Mouse (Mus musculus): ENCODE results near the gene Enpp1. TPM values are rescaled to one million over a fixed set of nuclear protein-coding genes. Genes with fewer than 3 reads are reported as not detected.
"Not testable (repeated sequence)": the region's sequence is repeated elsewhere in the genome, so short reads cannot be mapped to it uniquely, and the experiment has no call there.

Enpp1 gene
- polyA plus RNA-seq, 1 experiment from 2014 or later, result 4.1 TPM

GRCm38 (mm10) chr10:24635331-24635815 lies 76.6 kb downstream of the Enpp1 start:
- Histone ChIP-seq H3K4me1 (peaks cover 39% of the 10 kb centered on the region), H3K9me3 (no peaks in the 10 kb centered on the region), H3K9ac (no peak overlapping the region), H3K36me3 (no peaks in the 10 kb centered on the region), H3K4me3 (no peak overlapping the region), H3K4me2 (peak overlapping the region; percentile 28; the same call in 1 of the 2 replicates), H3K27me3 (replicated peaks) (no peaks in the 10 kb centered on the region), H3K27ac (replicated peaks) (peak overlapping the region; percentile 48)
- no peak for ATAC-seq (ENCODE audit: extremely low read depth, insufficient number of reproducible peaks, low FRiP score, low TSS enrichment)
- 21% methylated on average over 11 of the region's 11 CpGs for WGBS

GRCm38 (mm10) chr10:24634288-24634687 lies 77.7 kb downstream of the Enpp1 start:
- no peak overlapping the region for H3K4me2 ChIP-seq
- H3K27me3 ChIP-seq (replicated peaks), result no peaks in the 10 kb centered on the region
- no peaks in the 10 kb centered on the region for H3K36me3 ChIP-seq
- ATAC-seq (ENCODE audit: extremely low read depth, insufficient number of reproducible peaks, low FRiP score, low TSS enrichment), result no peak
- H3K9me3 ChIP-seq, result no peaks in the 10 kb centered on the region
- no peak overlapping the region for H3K4me3 ChIP-seq
- peak overlapping the region; percentile 28; the same call in 1 of the 2 replicates for H3K9ac ChIP-seq
- 57% methylated on average over 9 of the region's 9 CpGs for WGBS
- peak overlapping the region; percentile 48 for H3K27ac ChIP-seq (replicated peaks)
- H3K4me1 ChIP-seq, result peaks cover 36% of the 10 kb centered on the region

GRCm38 (mm10) chr10:24631122-24631521 lies 80.8 kb downstream of the Enpp1 start:
- H3K4me3 ChIP-seq, result no peak overlapping the region
- H3K9me3 ChIP-seq, result no peaks in the 10 kb centered on the region
- no peak overlapping the region for H3K4me2 ChIP-seq
- no peaks in the 10 kb centered on the region for H3K27me3 ChIP-seq (replicated peaks)
- H3K36me3 ChIP-seq, result no peaks in the 10 kb centered on the region
- H3K27ac ChIP-seq (replicated peaks), result no peak overlapping the region
- ATAC-seq (ENCODE audit: extremely low read depth, insufficient number of reproducible peaks, low FRiP score, low TSS enrichment), result no peak
- H3K9ac ChIP-seq, result no peak overlapping the region
- 86% methylated on average over 5 of the region's 5 CpGs for WGBS
- H3K4me1 ChIP-seq, result peaks cover 31% of the 10 kb centered on the region

GRCm38 (mm10) chr10:24630469-24631081 lies 81.4 kb downstream of the Enpp1 start:
- Histone ChIP-seq H3K9ac (no peak overlapping the region), H3K27me3 (replicated peaks) (no peaks in the 10 kb centered on the region), H3K9me3 (no peaks in the 10 kb centered on the region), H3K4me3 (no peak overlapping the region), H3K27ac (replicated peaks) (no peak overlapping the region), H3K4me2 (peak overlapping the region; percentile 58), H3K36me3 (no peaks in the 10 kb centered on the region), H3K4me1 (peaks cover 27% of the 10 kb centered on the region)
- 24% methylated on average over 18 of the region's 18 CpGs for WGBS
- no peak for ATAC-seq (ENCODE audit: extremely low read depth, insufficient number of reproducible peaks, low FRiP score, low TSS enrichment)

- no peaks in the 10 kb centered on the region for H3K36me3 ChIP-seq
- H3K9me3 ChIP-seq, result no peaks in the 10 kb centered on the region
- 35% methylated on average over 9 of the region's 9 CpGs for WGBS
- peak overlapping the region; percentile 23; the same call in 1 of the 2 replicates for H3K4me2 ChIP-seq
- H3K27me3 ChIP-seq (replicated peaks), result no peaks in the 10 kb centered on the region
- H3K4me3 ChIP-seq, result no peak overlapping the region
- ATAC-seq (ENCODE audit: extremely low read depth, insufficient number of reproducible peaks, low FRiP score, low TSS enrichment), result no peak
- 0 out of 2 replicates have a peak overlapping the region, but pooled peaks have one; percentile 13 for H3K27ac ChIP-seq (replicated peaks)
- no peak overlapping the region for H3K9ac ChIP-seq
- H3K4me1 ChIP-seq, result peaks cover 17% of the 10 kb centered on the region
Observed at GRCm38 (mm10) chr10:24629086-24629720, 82.8 kb downstream of the Enpp1 start.

- no peak for ATAC-seq (ENCODE audit: extremely low read depth, insufficient number of reproducible peaks, low FRiP score, low TSS enrichment)
- Histone ChIP-seq H3K9ac (no peak overlapping the region), H3K36me3 (no peaks in the 10 kb centered on the region), H3K4me1 (peaks cover 15% of the 10 kb centered on the region), H3K27me3 (replicated peaks) (no peaks in the 10 kb centered on the region), H3K27ac (replicated peaks) (no peak overlapping the region), H3K4me3 (no peak overlapping the region), H3K4me2 (0 out of 2 replicates have a peak overlapping the region, but pooled peaks have one; percentile 23), H3K9me3 (no peaks in the 10 kb centered on the region)
- 63% methylated on average over 9 of the region's 9 CpGs for WGBS
Observed at GRCm38 (mm10) chr10:24628466-24628865, 83.5 kb downstream of the Enpp1 start.

- no peak overlapping the region for H3K27ac ChIP-seq (replicated peaks)
- no peak for ATAC-seq (ENCODE audit: extremely low read depth, insufficient number of reproducible peaks, low FRiP score, low TSS enrichment)
- WGBS, result 73% methylated on average over 12 of the region's 12 CpGs
Observed at GRCm38 (mm10) chr10:24627262-24627661, 84.7 kb downstream of the Enpp1 start.

GRCm38 (mm10) chr10:24625060-24625701 lies 86.8 kb downstream of the Enpp1 start:
- no peaks in the 10 kb centered on the region for H3K9me3 ChIP-seq
- H3K9ac ChIP-seq, result peak overlapping the region; percentile 8; the same call in 1 of the 2 replicates
- no peak overlapping the region for H3K4me3 ChIP-seq
- no peak overlapping the region for H3K27ac ChIP-seq (replicated peaks)
- no peak for ATAC-seq (ENCODE audit: extremely low read depth, insufficient number of reproducible peaks, low FRiP score, low TSS enrichment)
- H3K27me3 ChIP-seq (replicated peaks), result no peaks in the 10 kb centered on the region
- WGBS, result 32% methylated on average over 24 of the region's 24 CpGs
- H3K4me1 ChIP-seq, result peaks cover 15% of the 10 kb centered on the region
- no peaks in the 10 kb centered on the region for H3K36me3 ChIP-seq
- H3K4me2 ChIP-seq, result peak overlapping the region; percentile 43

More at GRCm38 (mm10) chr10:24627262-24627661, 84.7 kb downstream of the Enpp1 start:
- no peak overlapping the region for H3K4me3 ChIP-seq
- H3K4me1 ChIP-seq, result peaks cover 15% of the 10 kb centered on the region
- no peak overlapping the region for H3K4me2 ChIP-seq
- no peak overlapping the region for H3K9ac ChIP-seq
- H3K36me3 ChIP-seq, result no peaks in the 10 kb centered on the region
- H3K27me3 ChIP-seq (replicated peaks), result no peaks in the 10 kb centered on the region
- H3K9me3 ChIP-seq, result no peaks in the 10 kb centered on the region

- Histone ChIP-seq H3K9ac (no peak overlapping the region), H3K9me3 (no peaks in the 10 kb centered on the region), H3K27ac (replicated peaks) (no peak overlapping the region), H3K4me1 (0 out of 2 replicates have a peak, but pooled peaks cover 3% of the 10 kb centered on the region), H3K4me3 (no peak overlapping the region), H3K4me2 (no peak overlapping the region), H3K27me3 (replicated peaks) (no peaks in the 10 kb centered on the region), H3K36me3 (no peaks in the 10 kb centered on the region)
- ATAC-seq (ENCODE audit: extremely low read depth, insufficient number of reproducible peaks, low FRiP score, low TSS enrichment), result no peak
- WGBS, result 24% methylated on average over 7 of the region's 7 CpGs
Observed at GRCm38 (mm10) chr10:24622586-24622985, 89.4 kb downstream of the Enpp1 start.

- Histone ChIP-seq H3K9ac (no peak overlapping the region), H3K4me2 (no peak overlapping the region), H3K9me3 (no peaks in the 10 kb centered on the region), H3K27ac (replicated peaks) (no peak overlapping the region), H3K27me3 (replicated peaks) (no peaks in the 10 kb centered on the region), H3K36me3 (no peaks in the 10 kb centered on the region), H3K4me3 (no peak overlapping the region), H3K4me1 (0 out of 2 replicates have a peak, but pooled peaks cover 3% of the 10 kb centered on the region)
- WGBS, result 29% methylated on average over 9 of the region's 9 CpGs
- no peak for ATAC-seq (ENCODE audit: extremely low read depth, insufficient number of reproducible peaks, low FRiP score, low TSS enrichment)
Observed at GRCm38 (mm10) chr10:24621572-24621971, 90.4 kb downstream of the Enpp1 start.

GRCm38 (mm10) chr10:24616572-24616971 lies 95.4 kb downstream of the Enpp1 start:
- not testable (repeated sequence) for ATAC-seq (ENCODE audit: extremely low read depth, insufficient number of reproducible peaks, low FRiP score, low TSS enrichment); H3K36me3 ChIP-seq; H3K4me1 ChIP-seq; H3K27me3 ChIP-seq (replicated peaks); H3K9me3 ChIP-seq; H3K27ac ChIP-seq (replicated peaks); H3K4me3 ChIP-seq; H3K9ac ChIP-seq; H3K4me2 ChIP-seq
- 89% methylated on average over 1 of the region's 1 CpGs for WGBS
